ENCODE assay signal across 12 mouse cellular contexts in genomic region chr10:49895436-49895835, GRCm38 (mm10).
"Had no signal": no experiment of that assay in that cellular context is flagged by ENCODE, and none has a peak within 500 bp of the region (broad histone marks: within the 10 kb centered on the region; RNA-seq: fewer than 3 reads in every experiment).

No protein-coding gene starts in this region.

- DNase-seq: gastrocnemius, adult 2 months; gastrocnemius, postnatal 10 days; gastrocnemius, postnatal 25 days; heart, adult 18-20 months; heart, postnatal 10 days; heart, postnatal 4 days; kidney, adult 18-20 months; kidney, adult 8-10 months; kidney, postnatal 14 days; kidney, postnatal 36 days; layer of hippocampus, adult 9-11 months; layer of hippocampus, postnatal 36 days had no signal
